Mouse (Mus musculus): ENCODE measurements at regions not wholly inside any gene's neighbourhood (a gene's known extent, or its start where the extent isn't known, plus 50 kb on each side); places are given as distances from the start of the nearest gene placed in this dataset.

DNA sequence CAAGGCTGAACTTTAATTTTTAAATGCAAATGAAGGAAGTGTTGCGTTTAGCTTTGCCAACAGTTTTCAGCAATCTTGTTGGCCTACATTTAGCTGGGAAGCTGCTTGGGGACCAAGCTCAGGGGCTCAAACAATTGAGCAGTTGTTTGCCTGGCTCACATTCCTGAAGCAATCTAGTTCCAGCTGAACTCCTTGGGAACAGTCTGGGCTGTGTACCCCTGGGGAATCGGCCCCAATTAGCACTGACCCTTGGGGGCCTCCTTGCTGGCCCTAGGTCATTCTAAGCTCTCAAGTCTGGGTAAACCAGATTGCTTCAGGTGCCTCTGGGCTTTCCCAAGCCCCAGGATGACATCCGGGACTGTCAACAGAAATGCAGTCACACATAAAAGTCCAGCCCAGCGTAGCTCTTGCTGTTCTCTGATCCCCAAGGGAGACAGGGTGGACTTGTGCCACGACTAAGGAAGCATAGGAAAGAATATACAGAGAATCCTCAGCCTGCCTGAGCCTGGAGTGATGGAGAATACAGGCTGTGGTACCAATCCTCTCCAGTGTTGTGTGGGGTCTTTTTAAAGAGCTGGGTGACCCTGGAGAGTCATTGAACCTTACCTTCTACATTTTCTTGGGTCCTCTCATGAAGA is 440.4 kb downstream of the Sox2 start:
- TF ChIP-seq CTCF (IDR thresholded peaks at IDR 0.05; ENCODE audit: borderline replicate concordance, control insufficient read depth, extremely low read depth, insufficient read depth, low read length, poor library complexity) (no peak), POLR2A (IDR thresholded peaks at IDR 0.05; ENCODE audit: control insufficient read depth, extremely low read depth, insufficient read depth, low read length, poor library complexity) (no peak)
